Mouse (Mus musculus) kidney, embryonic 15.5 days (tissue): Measurements from ENCODE around the gene Olfr328. TPM values are rescaled to one million over a fixed set of nuclear protein-coding genes. Genes with fewer than 3 reads are reported as not detected.
"Not testable (repeated sequence)": the region's sequence is repeated elsewhere in the genome, so short reads cannot be mapped to it uniquely, and the experiment has no call there.

ENCODE experiments used
- ATAC-seq: fragments of 200-750 bp; cut with Nextera tagmentation; replicated peaks from 2 replicates; pipeline ENCODE4 v1.8.0; 2017; ENCODE audit warnings: moderate TSS enrichment; ENCODE audit not compliant: low FRiP score
- H3K27ac ChIP-seq: fragments of 300-500 bp; sonication (generic); 2 replicates; pipeline ENCODE4 v1.5.1; 2015; ENCODE audit warnings: mild to moderate bottlenecking, inconsistent platforms
- H3K27me3 ChIP-seq: fragments of 300-500 bp; sonication (generic); 2 replicates; pipeline ENCODE4 v1.6.1; 2015; ENCODE audit warnings: inconsistent platforms
- H3K36me3 ChIP-seq: fragments of 300-500 bp; sonication (generic); 2 replicates; pipeline ENCODE4 v1.6.1; 2015; ENCODE audit warnings: inconsistent platforms
- H3K4me1 ChIP-seq: fragments of 300-500 bp; sonication (generic); 2 replicates; pipeline ENCODE4 v1.6.1; 2015; ENCODE audit warnings: inconsistent platforms
- H3K4me2 ChIP-seq: fragments of 300-500 bp; sonication (generic); 2 replicates; pipeline ENCODE4 v1.6.1; 2015; ENCODE audit warnings: moderate library complexity, mild to moderate bottlenecking, inconsistent platforms
- H3K4me3 ChIP-seq: fragments of 300-500 bp; sonication (generic); replicated peaks from 2 replicates; pipeline ENCODE4 v1.5.1; 2015; ENCODE audit warnings: mild to moderate bottlenecking, inconsistent platforms
- H3K9ac ChIP-seq: fragments of 300-500 bp; sonication (generic); 2 replicates; pipeline ENCODE4 v1.6.1; 2015; ENCODE audit warnings: mild to moderate bottlenecking, inconsistent platforms
- H3K9me3 ChIP-seq: fragments of 300-500 bp; sonication (generic); replicated peaks from 2 replicates; pipeline ENCODE4 v1.6.1; 2016; ENCODE audit warnings: inconsistent platforms
- WGBS: fragments of 180-500 bp; shearing (Covaris S2); methylation state at CpG from one replicate; pipeline ENCODE4 v1.1.7; 2015; ENCODE audit warnings: mixed read lengths; 5-methylcytosine and 5-hydroxymethylcytosine counted together
- polyA plus RNA-seq: library from polyadenylated mRNA; unstranded; fragments of >200 nt; fragmentation: Nextera tagmentation; extraction: Ambion mirVana; gene quantifications from 2 replicates; pipeline ENCODE4 v1.2.1, GENCODE M21; 2015

Gene Olfr328
- polyA plus RNA-seq, 1 experiment from 2014 or later = 0.05 TPM

DNA sequence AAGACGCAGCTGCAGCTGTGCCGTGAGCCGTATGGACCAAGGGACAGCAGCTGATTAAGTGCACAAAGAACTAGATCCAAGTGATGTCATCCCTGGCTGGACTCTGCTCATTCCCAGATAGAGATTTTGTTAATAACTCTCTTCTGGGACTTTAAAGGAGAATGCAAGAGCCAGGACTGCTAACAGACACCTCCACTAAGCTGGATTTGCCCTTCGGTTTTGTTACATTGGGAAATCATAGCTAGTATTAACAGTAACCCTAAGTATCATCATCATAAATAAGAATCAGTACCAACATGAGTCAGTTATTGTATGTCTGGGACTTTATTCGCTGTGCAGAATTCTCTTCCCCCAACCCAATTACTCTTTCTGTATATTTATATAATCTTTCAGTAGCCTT is 9.1 kb downstream of the Olfr328 start, which contains the start of gene Olfr329-ps:
Gene Olfr329-ps (minus strand): TSS at position 101 of the 400 bp plus-strand sequence.
- no peak for ATAC-seq
- H3K4me3 ChIP-seq = no peak within 1 kb of the TSS
- H3K27me3 ChIP-seq = peaks cover 3% of the 10 kb centered on the region; the same call in 1 of the 2 replicates
- H3K9me3 ChIP-seq = no peaks in the 10 kb centered on the region
- no peak within 1 kb of the TSS for H3K9ac ChIP-seq
- H3K36me3 ChIP-seq = no peaks in the 10 kb centered on the region
- no peak within 1 kb of the TSS for H3K27ac ChIP-seq
- 79% methylated on average over 5 of the region's 5 CpGs for WGBS
- no peaks in the 10 kb centered on the region for H3K4me1 ChIP-seq
- H3K4me2 ChIP-seq = no peak within 1 kb of the TSS

DNA sequence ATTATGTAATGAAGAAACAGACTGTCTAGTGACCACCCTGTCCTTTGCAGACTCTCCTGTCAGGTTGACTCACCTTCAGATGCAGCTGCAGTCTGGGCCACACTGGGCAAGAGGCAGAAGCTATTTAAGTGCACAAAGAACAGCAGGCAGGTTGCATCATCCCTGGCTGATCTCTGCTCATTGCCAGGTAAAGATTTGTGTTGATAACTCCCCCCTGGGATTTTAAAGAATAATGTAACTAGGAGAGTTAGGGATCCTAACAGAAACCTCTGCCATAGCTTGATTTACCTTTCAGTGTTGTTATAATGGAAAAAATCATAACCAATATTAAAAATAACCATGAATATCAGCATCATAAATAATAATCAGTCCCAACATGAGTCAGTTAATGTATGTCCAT is 20.7 kb downstream of the Olfr328 start, which contains the start of gene Olfr330:
Gene Olfr330 (minus strand): TSS at position 101 of the 400 bp plus-strand sequence.
- H3K9me3 ChIP-seq, H3K36me3 ChIP-seq, H3K9ac ChIP-seq, H3K4me3 ChIP-seq, H3K4me1 ChIP-seq, H3K27me3 ChIP-seq, H3K27ac ChIP-seq, ATAC-seq, H3K4me2 ChIP-seq: not testable (repeated sequence)

DNA sequence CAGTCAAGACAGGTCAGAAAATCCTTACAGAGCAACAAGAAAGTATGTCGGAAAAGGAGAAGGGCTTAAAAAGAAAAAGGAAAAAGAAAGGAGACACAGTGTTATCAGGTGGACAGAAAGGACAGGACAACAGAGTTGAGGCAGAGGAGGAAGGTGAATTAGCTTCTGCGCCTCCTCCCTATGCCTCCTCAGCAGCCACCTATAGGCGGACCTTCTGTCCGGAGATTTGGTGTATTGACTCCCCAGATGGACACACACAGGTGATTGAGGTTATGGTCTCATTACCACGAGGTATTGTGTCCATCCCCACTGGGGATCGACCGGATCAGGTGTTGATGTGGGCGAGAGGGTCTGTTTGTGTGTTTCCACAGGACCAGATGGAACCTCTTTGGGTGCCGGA is 35.7 kb downstream of the Olfr328 start:
- not testable (repeated sequence) for H3K9ac ChIP-seq, ATAC-seq, H3K27ac ChIP-seq, H3K36me3 ChIP-seq, H3K9me3 ChIP-seq, H3K4me3 ChIP-seq, H3K4me1 ChIP-seq, H3K27me3 ChIP-seq, H3K4me2 ChIP-seq
- 81% methylated on average over 7 of the region's 9 CpGs for WGBS

DNA sequence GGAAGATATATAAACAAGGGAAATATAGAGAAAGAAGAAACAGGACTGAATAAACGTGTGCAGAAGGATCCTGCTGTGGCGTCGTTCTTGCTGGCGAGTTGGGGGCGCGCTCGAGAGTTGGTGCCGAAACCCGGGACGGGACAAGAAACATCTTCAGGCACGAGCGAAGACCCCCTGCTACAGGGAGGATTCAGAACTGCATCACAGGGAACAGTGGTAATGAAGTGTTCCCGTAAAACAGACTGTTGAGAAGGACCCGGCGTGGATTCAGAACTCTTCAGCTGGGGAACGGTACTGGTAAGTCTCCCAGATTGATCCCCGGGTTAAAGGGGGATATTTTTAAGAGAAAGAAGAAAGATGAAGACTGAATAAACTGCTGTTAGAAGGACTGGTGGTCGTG is 36.5 kb downstream of the Olfr328 start:
- not testable (repeated sequence) for H3K4me2 ChIP-seq, H3K36me3 ChIP-seq, H3K9ac ChIP-seq, H3K4me3 ChIP-seq, H3K27ac ChIP-seq, H3K27me3 ChIP-seq, ATAC-seq, H3K9me3 ChIP-seq, H3K4me1 ChIP-seq
- WGBS = 94% methylated on average over 18 of the region's 18 CpGs

DNA sequence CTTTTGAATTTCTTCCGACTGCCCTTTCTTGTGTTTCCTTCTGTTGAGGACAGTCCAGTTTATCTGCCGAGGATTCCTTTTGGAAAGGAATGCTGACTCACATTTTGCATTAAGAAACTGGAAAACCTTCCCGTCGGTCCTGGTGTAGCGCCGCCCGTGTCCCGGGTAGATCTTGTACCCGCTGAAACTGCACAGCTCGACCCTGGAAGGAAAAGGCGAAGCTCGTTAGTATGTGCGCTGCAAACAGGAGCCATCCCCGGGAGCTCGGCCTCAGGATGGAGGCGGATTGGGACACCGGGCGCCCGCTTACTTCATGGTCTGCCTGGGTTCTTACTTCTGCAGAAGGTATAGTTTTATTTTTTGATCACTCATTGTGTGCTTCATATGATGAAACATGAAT is 46.4 kb downstream of the Olfr328 start:
- 84% methylated on average over 19 of the region's 19 CpGs for WGBS
- ATAC-seq, H3K4me1 ChIP-seq: not testable (repeated sequence)

DNA sequence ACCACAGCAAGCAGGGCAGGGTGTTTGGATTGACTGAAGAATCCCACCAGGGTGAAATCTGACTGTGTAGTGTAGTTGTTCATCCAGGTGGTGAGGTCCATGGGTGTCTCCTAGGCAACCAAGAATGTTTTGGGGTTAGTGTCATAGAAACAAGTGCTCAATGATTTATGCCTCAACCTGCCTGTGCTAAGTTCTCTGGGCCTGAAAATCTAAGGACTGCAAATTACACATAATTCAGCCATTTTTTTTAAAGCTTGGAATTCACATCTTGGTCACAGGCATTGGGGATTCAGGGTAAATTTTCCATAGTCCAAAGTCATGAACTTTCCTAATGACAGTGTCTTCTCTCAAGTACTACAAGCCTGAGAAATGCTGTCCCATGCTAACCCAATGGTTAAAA is 53.0 kb downstream of the Olfr328 start, which contains the start of gene Olfr331:
Gene Olfr331 (minus strand): TSS at position 101 of the 400 bp plus-strand sequence.
- not testable (repeated sequence) for H3K36me3 ChIP-seq, H3K9ac ChIP-seq, H3K27me3 ChIP-seq, H3K4me2 ChIP-seq, H3K4me1 ChIP-seq, H3K9me3 ChIP-seq, H3K27ac ChIP-seq, ATAC-seq, H3K4me3 ChIP-seq

More for the DNA sequence above, 46.4 kb downstream of the Olfr328 start:
- H3K4me2 ChIP-seq, H3K27ac ChIP-seq, H3K9ac ChIP-seq, H3K27me3 ChIP-seq, H3K4me3 ChIP-seq, H3K9me3 ChIP-seq, H3K36me3 ChIP-seq: not testable (repeated sequence)

Other genes starting within 250 kb of the Olfr328 start
- 29.1 and 30.5 TPM in 2 replicates for gene Zfp692, start 248.6 kb downstream of the Olfr328 start, polyA plus RNA-seq
- gene Zfp672, start 225.3 kb downstream of the Olfr328 start, polyA plus RNA-seq = 36.2 and 40.4 TPM in 2 replicates
- gene Sh3bp5l, start 224.9 kb downstream of the Olfr328 start, polyA plus RNA-seq = 34.2 and 37.0 TPM in 2 replicates
- gene Lypd8, start 176.6 kb downstream of the Olfr328 start, polyA plus RNA-seq = 0.23 and 4.5 TPM in 2 replicates
- not detected in 2 replicates for gene 1810065E05Rik, start 134.5 kb downstream of the Olfr328 start, polyA plus RNA-seq
- gene Gm12253, start 123.1 kb downstream of the Olfr328 start, polyA plus RNA-seq = not detected in 2 replicates
- not detected in 2 replicates for gene Lypd9, start 102.7 kb downstream of the Olfr328 start, polyA plus RNA-seq
- gene Olfr30, start 93.4 kb downstream of the Olfr328 start, polyA plus RNA-seq = not detected in 2 replicates
- 0.08 TPM in 1 of 2 replicates, not detected in the other for gene Olfr332, start 63.1 kb downstream of the Olfr328 start, polyA plus RNA-seq
- gene Olfr331, start 53.1 kb downstream of the Olfr328 start, polyA plus RNA-seq = not detected in 2 replicates
- not detected in 2 replicates for gene Olfr330, start 20.8 kb downstream of the Olfr328 start, polyA plus RNA-seq
- not detected in 2 replicates for gene Olfr329-ps, start 9.2 kb downstream of the Olfr328 start, polyA plus RNA-seq
- not detected in 2 replicates for gene Olfr224, start 14.9 kb upstream of the Olfr328 start, polyA plus RNA-seq
- gene Olfr325, start 22.1 kb upstream of the Olfr328 start, polyA plus RNA-seq = not detected in 2 replicates
- not detected in 2 replicates for gene Olfr324, start 39.5 kb upstream of the Olfr328 start, polyA plus RNA-seq
- gene 2210407C18Rik, start 60.4 kb upstream of the Olfr328 start, polyA plus RNA-seq = not detected in 2 replicates
- not detected in 2 replicates for gene Olfr323, start 74.9 kb upstream of the Olfr328 start, polyA plus RNA-seq
- gene Trim58, start 84.8 kb upstream of the Olfr328 start, polyA plus RNA-seq = 0.13 and 0.33 TPM in 2 replicates
- 0.04 TPM in 1 of 2 replicates, not detected in the other for gene Olfr322, start 103.1 kb upstream of the Olfr328 start, polyA plus RNA-seq
- gene Olfr320, start 125.5 kb upstream of the Olfr328 start, polyA plus RNA-seq = not detected in 2 replicates
- not detected in 2 replicates for gene Olfr319, start 143.5 kb upstream of the Olfr328 start, polyA plus RNA-seq
- not detected in 2 replicates for gene Olfr318, start 168.4 kb upstream of the Olfr328 start, polyA plus RNA-seq
- not detected in 2 replicates for gene Olfr317, start 183.6 kb upstream of the Olfr328 start, polyA plus RNA-seq
- not detected in 2 replicates for gene Olfr316, start 197.1 kb upstream of the Olfr328 start, polyA plus RNA-seq
- gene Olfr315, start 217.6 kb upstream of the Olfr328 start, polyA plus RNA-seq = not detected in 2 replicates
- not detected in 2 replicates for gene Olfr314, start 227.3 kb upstream of the Olfr328 start, polyA plus RNA-seq
- 0.35 and 0.63 TPM in 2 replicates for gene Fam183b, start 246.3 kb upstream of the Olfr328 start, polyA plus RNA-seq